ENCODE assay signal across 21 mouse cellular contexts in the genomic region with DNA sequence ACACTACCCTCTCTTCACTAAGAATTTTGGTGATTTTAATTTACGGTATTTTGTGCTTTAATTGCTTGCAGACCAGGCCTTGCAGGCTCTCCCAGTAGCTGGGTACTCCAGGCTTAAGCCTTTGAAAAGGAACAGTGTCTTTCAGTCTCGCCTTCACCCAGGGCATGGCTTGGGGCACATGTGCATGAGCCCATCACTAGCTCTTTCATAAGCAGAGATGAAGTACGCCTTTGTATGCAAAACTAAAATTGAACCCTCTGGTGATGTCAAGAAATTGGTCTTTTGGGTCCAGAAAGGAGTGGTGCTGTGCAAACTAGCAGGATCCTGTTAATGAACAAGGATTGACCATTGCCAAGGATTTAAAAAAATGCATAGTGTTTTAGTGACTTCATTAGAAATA. TPM values are rescaled to one million over a fixed set of nuclear protein-coding genes. Genes with fewer than 3 reads are reported as not detected.
DNase-seq lines count a peak whose midpoint lies in the region; ATAC-seq lines count a peak whose summit lies in the region.
"Had no signal": no experiment of that assay in that cellular context is flagged by ENCODE, and none has a peak within 500 bp of the region (broad histone marks: within the 10 kb centered on the region; RNA-seq: fewer than 3 reads in every experiment).

No protein-coding gene starts in this region.

- no peaks in the 10 kb centered on the region for H3K9me3 ChIP-seq in intestine, embryonic 14.5 days (ENCODE audit: control insufficient read depth, low read length)
- H3K9me3 ChIP-seq in intestine, embryonic 16.5 days (ENCODE audit: control insufficient read depth, low read length) = no peaks in the 10 kb centered on the region
- no peaks in the 10 kb centered on the region for H3K9me3 ChIP-seq in limb, embryonic 13.5 days
- H3K9me3 ChIP-seq: forebrain, embryonic 10.5 days; heart, embryonic 13.5 days; liver, embryonic 15.5 days; neural tube, embryonic 13.5 days had no signal

- no peak overlapping the region for H3K4me2 ChIP-seq in intestine, embryonic 14.5 days (ENCODE audit: low read length)
- H3K4me2 ChIP-seq in intestine, embryonic 16.5 days (ENCODE audit: low read depth, low read length) = no peak overlapping the region
- H3K4me2 ChIP-seq in limb, embryonic 13.5 days (replicated peaks) = no peak overlapping the region
- H3K4me2 ChIP-seq: heart, embryonic 13.5 days; liver, embryonic 15.5 days; neural tube, embryonic 13.5 days had no signal

- DNase-seq in intestine, embryonic 14.5 days (ENCODE audit: low spot score) = peak; percentile 49
- DNase-seq in Muller cell, postnatal 12 days (ENCODE audit: inconsistent ontology term) = peak; percentile 52
- peak; percentile 86 for DNase-seq in brain, adult 2 months (ENCODE audit: low read depth, low spot score)
- DNase-seq in lung, postnatal 14 days = no peak
- DNase-seq: cerebellum, adult 9-10 months; heart, postnatal 36 days; kidney, adult 9 months; kidney, postnatal 36 days; layer of hippocampus, postnatal 36 days; thymus, adult 2 months had no signal

- no peak overlapping the region for H3K9ac ChIP-seq in intestine, embryonic 14.5 days (ENCODE audit: low read length)
- no peak overlapping the region for H3K9ac ChIP-seq in intestine, embryonic 16.5 days (ENCODE audit: low read depth, low read length)
- H3K9ac ChIP-seq in limb, embryonic 13.5 days = no peak overlapping the region; the same call in 1 of the 2 replicates
- H3K9ac ChIP-seq: heart, embryonic 13.5 days; liver, embryonic 15.5 days; neural tube, embryonic 13.5 days had no signal

- H3K4me3 ChIP-seq in intestine, embryonic 14.5 days (ENCODE audit: low read depth, low read length) = no peak overlapping the region
- no peak overlapping the region for H3K4me3 ChIP-seq in intestine, embryonic 16.5 days (ENCODE audit: low read length)
- no peak overlapping the region for H3K4me3 ChIP-seq in limb, embryonic 13.5 days
- H3K4me3 ChIP-seq: forebrain, embryonic 10.5 days; heart, embryonic 13.5 days; liver, embryonic 15.5 days; megakaryocyte, embryonic 14.5 days; neural tube, embryonic 13.5 days had no signal

- peaks cover 21% of the 10 kb centered on the region for H3K36me3 ChIP-seq in intestine, embryonic 14.5 days (ENCODE audit: control insufficient read depth, insufficient read depth, low read length)
- H3K36me3 ChIP-seq in intestine, embryonic 16.5 days (ENCODE audit: control insufficient read depth, insufficient read depth, low read length) = peaks cover 5% of the 10 kb centered on the region; the same call in 1 of the 2 replicates
- H3K36me3 ChIP-seq in limb, embryonic 13.5 days = peaks cover 39% of the 10 kb centered on the region

- 82% methylated on average over 3 of the region's 3 CpGs for WGBS in intestine, embryonic 14.5 days
- 84% methylated on average over 3 of the region's 3 CpGs for WGBS in intestine, embryonic 16.5 days
- WGBS in limb, embryonic 13.5 days = 38% methylated on average over 3 of the region's 3 CpGs

- no peak for ATAC-seq in intestine, embryonic 14.5 days (replicated peaks; ENCODE audit: low FRiP score, low TSS enrichment, low read depth)
- ATAC-seq in intestine, embryonic 16.5 days = no peak
- peak; percentile 88 for ATAC-seq in limb, embryonic 13.5 days (ENCODE audit: low FRiP score, low read depth)
- ATAC-seq in erythroid progenitor cell, adult 5-6 weeks (replicated peaks; ENCODE audit: low FRiP score, poor library complexity, severe bottlenecking) = no peak
- ATAC-seq: hindbrain, embryonic 16.5 days; lung, postnatal 0 days had no signal

- H3K27me3 ChIP-seq in intestine, embryonic 14.5 days (replicated peaks; ENCODE audit: control insufficient read depth, insufficient read depth, low read length) = no peaks in the 10 kb centered on the region
- H3K27me3 ChIP-seq in intestine, embryonic 16.5 days (replicated peaks; ENCODE audit: control insufficient read depth, insufficient read depth, low read length) = no peaks in the 10 kb centered on the region
- H3K27me3 ChIP-seq in limb, embryonic 13.5 days = no peaks in the 10 kb centered on the region
- H3K27me3 ChIP-seq: heart, embryonic 13.5 days; liver, embryonic 15.5 days; megakaryocyte, embryonic 14.5 days; neural tube, embryonic 13.5 days had no signal

- H3K27ac ChIP-seq in intestine, embryonic 14.5 days (ENCODE audit: low read depth) = peak overlapping the region; percentile 27; the same call in 1 of the 2 replicates
- H3K27ac ChIP-seq in intestine, embryonic 16.5 days (ENCODE audit: low read length) = no peak overlapping the region
- peak overlapping the region; percentile 81; the same call in 1 of the 2 replicates for H3K27ac ChIP-seq in limb, embryonic 13.5 days
- H3K27ac ChIP-seq: forebrain, embryonic 10.5 days; heart, embryonic 13.5 days; liver, embryonic 15.5 days had no signal

- H3K4me1 ChIP-seq in intestine, embryonic 14.5 days (replicated peaks; ENCODE audit: control insufficient read depth, insufficient read depth, low read length) = no peaks in the 10 kb centered on the region
- peaks cover 5% of the 10 kb centered on the region; the same call in 1 of the 2 replicates for H3K4me1 ChIP-seq in intestine, embryonic 16.5 days (ENCODE audit: control insufficient read depth, insufficient read depth, low read length)
- peaks cover 25% of the 10 kb centered on the region for H3K4me1 ChIP-seq in limb, embryonic 13.5 days
- H3K4me1 ChIP-seq: heart, embryonic 13.5 days had no signal

RNA-seq across cellular contexts. Expression of a gene that starts 10.7 kb away (rescaled TPM):
- 28.5 and 31.0 TPM in 2 replicates for polyA plus RNA-seq in intestine, embryonic 14.5 days (2014; fragmentation: Nextera tagmentation; extraction: Ambion mirVana)
- 29.9 and 32.8 TPM in 2 replicates for polyA plus RNA-seq in intestine, embryonic 16.5 days (2015; fragmentation: Nextera tagmentation; extraction: Ambion mirVana)
- 33.3 and 33.5 TPM in 2 replicates for polyA plus RNA-seq in limb, embryonic 13.5 days (2015; fragmentation: Nextera tagmentation; extraction: Ambion mirVana)
- total RNA-seq in erythroid progenitor cell, adult 5-6 weeks (2015; ENCODE audit: low replicate concordance) = 140 and 157 TPM in 2 replicates
- total RNA-seq in erythroid progenitor cell, adult 5-6 weeks (2017; ENCODE audit: low replicate concordance) = 120 and 183 TPM in 2 replicates

RNA-seq across cellular contexts. Expression of a gene that starts 20.8 kb away (rescaled TPM):
- polyA plus RNA-seq in intestine, embryonic 14.5 days (2014; fragmentation: Nextera tagmentation; extraction: Ambion mirVana) = 0.07 TPM in 1 of 2 replicates, not detected in the other
- polyA plus RNA-seq in intestine, embryonic 16.5 days (2015; fragmentation: Nextera tagmentation; extraction: Ambion mirVana) = 0.05 TPM in 1 of 2 replicates, not detected in the other
- polyA plus RNA-seq in limb, embryonic 13.5 days (2015; fragmentation: Nextera tagmentation; extraction: Ambion mirVana) = 0.42 and 0.47 TPM in 2 replicates
- not detected in 2 replicates for total RNA-seq in erythroid progenitor cell, adult 5-6 weeks (2015; ENCODE audit: low replicate concordance)
- not detected in 2 replicates for total RNA-seq in erythroid progenitor cell, adult 5-6 weeks (2017; ENCODE audit: low replicate concordance)
- total RNA-seq: ES-E14; heart, postnatal 36 days had no signal
- polyA plus RNA-seq: forebrain, embryonic 10.5 days; heart, embryonic 13.5 days; neural tube, embryonic 13.5 days had no signal
